ENCODE assay signal across 28 mouse cellular contexts in the genomic region with DNA sequence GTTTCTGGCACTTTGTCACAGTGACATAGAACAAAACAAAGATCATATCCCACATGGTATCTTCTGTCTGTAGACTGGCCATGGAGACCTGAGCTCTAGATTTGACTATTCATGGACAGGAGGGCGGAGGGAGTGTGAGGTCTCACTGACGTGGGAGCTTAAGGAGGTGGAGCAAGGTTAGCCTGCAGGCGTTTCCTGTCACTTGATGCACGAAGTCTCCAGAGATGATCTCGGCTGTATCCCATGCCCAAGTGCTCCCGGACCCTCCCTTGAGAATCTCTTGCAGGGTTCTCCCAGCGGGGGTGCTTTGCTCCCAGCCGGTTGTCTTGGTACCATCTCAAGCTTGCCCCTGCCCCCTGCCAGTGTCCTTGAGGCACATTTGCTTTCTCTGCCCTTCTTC.
DNase-seq lines count a peak whose midpoint lies in the region; ATAC-seq and TF ChIP-seq lines count a peak whose summit lies in the region.
"Had no signal": no experiment of that assay in that cellular context is flagged by ENCODE, and none has a peak within 500 bp of the region (broad histone marks: within the 10 kb centered on the region; RNA-seq: fewer than 3 reads in every experiment).

No protein-coding gene starts in this region.

- TF ChIP-seq POLR2A in kidney, adult 2 months (IDR thresholded peaks at IDR 0.05; ENCODE audit: low read depth, low read length), result no peak

- TF ChIP-seq CTCF in kidney, postnatal 0 days (IDR thresholded peaks at IDR 0.05; ENCODE audit: low read depth), result no peak
- TF ChIP-seq CTCF in kidney, adult 2 months (conservative IDR thresholded peaks at IDR 0.05; ENCODE audit: insufficient read depth, insufficient read length, low read depth, low read length), result no peak
- no peak for TF ChIP-seq CTCF in hindbrain, postnatal 0 days (IDR thresholded peaks at IDR 0.05; ENCODE audit: low read depth)

- no peaks in the 10 kb centered on the region for H3K36me3 ChIP-seq in forebrain, embryonic 10.5 days (replicated peaks)
- H3K36me3 ChIP-seq in forebrain, embryonic 16.5 days (ENCODE audit: control insufficient read depth, insufficient read depth), result no peaks in the 10 kb centered on the region
- no peaks in the 10 kb centered on the region for H3K36me3 ChIP-seq in kidney, postnatal 0 days (ENCODE audit: insufficient read depth, low read length)
- H3K36me3 ChIP-seq in kidney, adult 2 months (ENCODE audit: control insufficient read depth, insufficient read depth, low read length), result no peaks in the 10 kb centered on the region
- no peaks in the 10 kb centered on the region for H3K36me3 ChIP-seq in hindbrain, postnatal 0 days (ENCODE audit: insufficient read depth, low read length)
- H3K36me3 ChIP-seq: embryonic facial prominence, embryonic 13.5 days; heart, embryonic 12.5 days; limb, embryonic 10.5 days; limb, embryonic 15.5 days; liver, embryonic 13.5 days; midbrain, embryonic 10.5 days; neural tube, embryonic 12.5 days had no signal

- H3K9me3 ChIP-seq in forebrain, embryonic 10.5 days, result no peaks in the 10 kb centered on the region
- H3K9me3 ChIP-seq in forebrain, embryonic 16.5 days (ENCODE audit: control insufficient read depth, low read length), result no peaks in the 10 kb centered on the region
- no peaks in the 10 kb centered on the region; the same call in 1 of the 2 replicates for H3K9me3 ChIP-seq in kidney, postnatal 0 days (replicated peaks; ENCODE audit: low read length)
- H3K9me3 ChIP-seq in hindbrain, postnatal 0 days (ENCODE audit: low read length), result no peaks in the 10 kb centered on the region
- H3K9me3 ChIP-seq: embryonic facial prominence, embryonic 13.5 days; limb, embryonic 10.5 days; limb, embryonic 15.5 days; liver, embryonic 13.5 days; midbrain, embryonic 10.5 days; neural tube, embryonic 12.5 days had no signal

- 36% methylated on average over 8 of the region's 8 CpGs for WGBS in forebrain, embryonic 10.5 days
- WGBS in forebrain, embryonic 16.5 days, result 39% methylated on average over 8 of the region's 8 CpGs
- 16% methylated on average over 8 of the region's 8 CpGs for WGBS in kidney, postnatal 0 days
- WGBS in kidney, adult 2 months, result 7% methylated on average over 8 of the region's 8 CpGs
- WGBS in hindbrain, postnatal 0 days, result 31% methylated on average over 8 of the region's 8 CpGs

- no peak for ATAC-seq in forebrain, embryonic 16.5 days
- ATAC-seq in kidney, postnatal 0 days (replicated peaks; ENCODE audit: low FRiP score, low read depth), result no peak; the same call in 1 of the 2 replicates
- no peak for ATAC-seq in hindbrain, postnatal 0 days
- ATAC-seq: CD4-positive, CD25-positive, alpha-beta regulatory T cell, adult 4 months; forebrain, postnatal 0 days; inflammation-experienced regulatory T-cells, adult 6 months had no signal

- H3K4me1 ChIP-seq in forebrain, embryonic 10.5 days, result peaks cover 16% of the 10 kb centered on the region
- H3K4me1 ChIP-seq in forebrain, embryonic 16.5 days (replicated peaks; ENCODE audit: control insufficient read depth, insufficient read depth, low read length), result no peaks in the 10 kb centered on the region
- no peaks in the 10 kb centered on the region; the same call in 1 of the 2 replicates for H3K4me1 ChIP-seq in kidney, postnatal 0 days (replicated peaks; ENCODE audit: insufficient read depth, low read length)
- no peaks in the 10 kb centered on the region for H3K4me1 ChIP-seq in kidney, adult 2 months (ENCODE audit: control insufficient read depth, insufficient read depth, low read length)
- H3K4me1 ChIP-seq in hindbrain, postnatal 0 days (ENCODE audit: insufficient read depth, low read length), result no peaks in the 10 kb centered on the region
- H3K4me1 ChIP-seq: liver, embryonic 13.5 days had no signal

- H3K27ac ChIP-seq in forebrain, embryonic 10.5 days, result 0 out of 2 replicates have a peak overlapping the region, but pooled peaks have one; percentile 22
- H3K27ac ChIP-seq in forebrain, embryonic 16.5 days (ENCODE audit: low read length), result no peak overlapping the region
- no peak overlapping the region for H3K27ac ChIP-seq in kidney, postnatal 0 days
- H3K27ac ChIP-seq in kidney, adult 2 months (ENCODE audit: insufficient read depth, low read depth, low read length), result no peak overlapping the region
- H3K27ac ChIP-seq in hindbrain, postnatal 0 days, result no peak overlapping the region
- H3K27ac ChIP-seq: embryonic facial prominence, embryonic 13.5 days; heart, adult 2 months; hindbrain, embryonic 14.5 days; limb, embryonic 10.5 days; limb, embryonic 15.5 days; liver, embryonic 13.5 days; midbrain, embryonic 10.5 days; neural tube, embryonic 12.5 days had no signal

- no peak overlapping the region for H3K4me2 ChIP-seq in forebrain, embryonic 16.5 days (ENCODE audit: low read length)
- no peak overlapping the region for H3K4me2 ChIP-seq in kidney, postnatal 0 days (ENCODE audit: low read length)
- no peak overlapping the region for H3K4me2 ChIP-seq in hindbrain, postnatal 0 days (ENCODE audit: low read depth, low read length)
- H3K4me2 ChIP-seq: embryonic facial prominence, embryonic 13.5 days; heart, embryonic 12.5 days; hindbrain, embryonic 14.5 days; limb, embryonic 15.5 days; liver, embryonic 13.5 days; neural tube, embryonic 12.5 days had no signal

- H3K27me3 ChIP-seq in forebrain, embryonic 10.5 days (ENCODE audit: poor library complexity, severe bottlenecking), result no peaks in the 10 kb centered on the region; the same call in 1 of the 2 replicates
- H3K27me3 ChIP-seq in forebrain, embryonic 16.5 days (replicated peaks; ENCODE audit: control insufficient read depth, insufficient read depth, low read length), result no peaks in the 10 kb centered on the region
- no peaks in the 10 kb centered on the region for H3K27me3 ChIP-seq in kidney, postnatal 0 days (ENCODE audit: insufficient read depth, low read length)
- no peaks in the 10 kb centered on the region for H3K27me3 ChIP-seq in kidney, adult 2 months (replicated peaks; ENCODE audit: control insufficient read depth, insufficient read depth, low read length)
- no peaks in the 10 kb centered on the region for H3K27me3 ChIP-seq in hindbrain, postnatal 0 days (ENCODE audit: insufficient read depth, low read length)
- H3K27me3 ChIP-seq: heart, embryonic 12.5 days; limb, embryonic 15.5 days; liver, embryonic 13.5 days; neural tube, embryonic 12.5 days had no signal

- DNase-seq in forebrain, embryonic 10.5 days (ENCODE audit: extremely low spot score, low spot score), result no peak
- DNase-seq in kidney, postnatal 0 days (ENCODE audit: low spot score), result peak; percentile 57
- no peak for DNase-seq in kidney, adult 2 months
- peak; percentile 78 for DNase-seq in R1 (ENCODE audit: low read depth, low spot score)
- DNase-seq in hindbrain, postnatal 0 days (ENCODE audit: low spot score), result no peak
- DNase-seq in ovary, adult 18-20 months (ENCODE audit: low spot score), result no peak
- DNase-seq: adrenal gland, postnatal 25 days; cerebellum, adult 11-12 months; cerebellum, adult 9-11 months; forebrain, postnatal 0 days; heart, adult 2 months; kidney, adult 9 months; layer of hippocampus, adult 9-11 months; liver, embryonic 13.5 days; lung, adult 18-20 months; lung, postnatal 10 days; thymus, postnatal 4 days had no signal

- no peak overlapping the region for H3K9ac ChIP-seq in forebrain, embryonic 16.5 days (replicated peaks; ENCODE audit: low read depth, low read length)
- no peak overlapping the region for H3K9ac ChIP-seq in kidney, postnatal 0 days (ENCODE audit: low read depth, low read length)
- no peak overlapping the region for H3K9ac ChIP-seq in hindbrain, postnatal 0 days (replicated peaks; ENCODE audit: low read length)
- H3K9ac ChIP-seq: forebrain, postnatal 0 days; heart, embryonic 12.5 days; hindbrain, embryonic 14.5 days; limb, embryonic 15.5 days; liver, embryonic 13.5 days; neural tube, embryonic 12.5 days had no signal

- H3K4me3 ChIP-seq in forebrain, embryonic 10.5 days, result no peak overlapping the region
- H3K4me3 ChIP-seq in forebrain, embryonic 16.5 days (replicated peaks; ENCODE audit: low read length), result no peak overlapping the region
- no peak overlapping the region for H3K4me3 ChIP-seq in kidney, postnatal 0 days (replicated peaks; ENCODE audit: low read depth, low read length)
- H3K4me3 ChIP-seq in kidney, adult 2 months (ENCODE audit: insufficient read depth, low read depth, low read length), result no peak overlapping the region
- no peak overlapping the region for H3K4me3 ChIP-seq in hindbrain, postnatal 0 days (ENCODE audit: low read length)
- H3K4me3 ChIP-seq: embryonic facial prominence, embryonic 13.5 days; heart, adult 2 months; heart, embryonic 12.5 days; limb, embryonic 10.5 days; limb, embryonic 15.5 days; liver, embryonic 13.5 days; midbrain, embryonic 10.5 days; myocyte; neural tube, embryonic 12.5 days had no signal

Comparison
In these comparisons a context has a peak if more than half of its experiments do, and no peak if none do; other contexts are left out.
1. DNase-seq: peak in kidney, postnatal 0 days (single experiment) and R1 (single experiment); none in forebrain, embryonic 10.5 days (single experiment), kidney, adult 2 months (single experiment), hindbrain, postnatal 0 days (single experiment) and ovary, adult 18-20 months (single experiment).